Mouse (Mus musculus) cerebellum, adult 9-11 months (tissue): ENCODE measurements around the gene Dock4.

Source experiments
- DNase-seq: peaks from one replicate; pipeline ENCODE4 v3.0.0; 2022

Gene Dock4

DNA sequence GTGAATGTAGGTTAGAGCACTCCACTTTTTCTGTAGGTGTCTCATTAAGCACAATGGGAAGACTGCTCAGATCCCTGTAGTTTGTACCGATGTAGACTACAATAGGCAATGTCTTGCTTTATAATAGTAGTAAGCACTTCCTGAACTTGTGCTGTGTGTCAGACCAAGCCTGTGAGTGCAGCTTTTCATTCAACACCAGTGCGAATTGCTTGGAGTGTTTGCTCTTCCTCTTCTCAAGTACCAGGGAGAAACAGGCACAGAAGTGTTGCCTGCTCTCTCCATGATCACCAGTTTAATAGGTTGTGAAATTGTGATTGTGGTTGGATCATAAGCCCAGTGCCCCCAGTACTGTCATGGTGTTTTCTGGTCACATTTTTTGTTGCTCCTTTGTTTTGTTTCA is 18.1 kb downstream of the Dock4 start:
- DNase-seq, result no peak

DNA sequence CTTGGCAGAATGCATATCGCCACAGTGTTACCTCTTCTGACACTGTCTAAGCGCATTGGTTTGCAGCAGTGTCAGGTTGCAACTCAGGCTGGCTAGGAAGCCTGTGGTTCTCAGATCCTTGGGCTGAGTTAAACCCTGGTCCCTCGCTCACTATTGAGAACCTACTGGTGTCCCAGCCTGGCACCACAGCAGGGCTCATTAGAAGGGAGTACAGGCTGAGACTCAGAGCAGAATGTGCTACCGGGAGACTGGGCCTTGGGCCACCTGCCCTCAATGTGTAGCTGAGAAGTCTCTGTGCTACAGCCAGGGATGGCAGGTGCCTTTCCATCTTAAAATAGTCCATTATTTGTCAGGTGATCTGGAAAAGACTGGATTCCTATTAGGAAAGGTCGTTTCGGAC is 18.5 kb downstream of the Dock4 start:
- peak; percentile 97 for DNase-seq

DNA sequence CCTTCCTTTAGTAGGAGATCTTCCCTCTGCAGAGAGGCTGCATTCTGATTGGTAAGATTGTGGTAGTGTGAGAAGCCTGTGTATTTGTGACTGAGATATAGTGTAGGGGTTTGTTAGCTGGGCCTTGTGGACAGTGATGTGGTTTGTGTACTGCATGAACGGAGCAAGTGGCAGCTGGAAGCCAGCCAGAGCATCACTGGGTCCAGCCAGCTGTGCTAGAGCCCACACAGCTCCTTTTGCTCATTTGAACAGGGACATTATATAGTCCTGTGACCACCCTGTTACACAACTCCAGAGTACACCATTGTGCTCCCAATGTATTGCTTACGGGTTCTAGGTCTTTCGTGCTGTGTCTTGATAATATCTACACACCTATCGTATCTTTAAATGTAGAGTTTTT is 22.5 kb downstream of the Dock4 start:
- DNase-seq, result no peak

DNA sequence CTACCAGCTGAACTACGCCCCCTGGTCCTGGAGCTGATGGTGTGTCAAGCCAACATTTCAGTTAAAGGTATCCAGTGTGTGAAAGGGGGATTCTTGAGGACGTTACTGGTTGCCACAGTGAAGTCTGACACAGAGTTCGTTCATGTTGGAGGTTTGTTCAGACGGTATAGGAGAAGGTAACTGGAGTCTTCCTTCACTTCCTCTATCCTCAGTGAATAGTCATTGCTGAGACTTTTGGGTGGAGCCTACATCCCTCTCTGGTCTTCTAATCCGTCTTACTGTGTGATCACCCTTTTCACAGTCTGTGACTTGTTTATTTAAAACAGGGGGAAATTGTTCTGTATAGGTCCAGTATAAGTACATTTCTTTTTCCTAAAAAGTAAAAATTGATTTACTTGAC is 23.3 kb downstream of the Dock4 start:
- no peak for DNase-seq

DNA sequence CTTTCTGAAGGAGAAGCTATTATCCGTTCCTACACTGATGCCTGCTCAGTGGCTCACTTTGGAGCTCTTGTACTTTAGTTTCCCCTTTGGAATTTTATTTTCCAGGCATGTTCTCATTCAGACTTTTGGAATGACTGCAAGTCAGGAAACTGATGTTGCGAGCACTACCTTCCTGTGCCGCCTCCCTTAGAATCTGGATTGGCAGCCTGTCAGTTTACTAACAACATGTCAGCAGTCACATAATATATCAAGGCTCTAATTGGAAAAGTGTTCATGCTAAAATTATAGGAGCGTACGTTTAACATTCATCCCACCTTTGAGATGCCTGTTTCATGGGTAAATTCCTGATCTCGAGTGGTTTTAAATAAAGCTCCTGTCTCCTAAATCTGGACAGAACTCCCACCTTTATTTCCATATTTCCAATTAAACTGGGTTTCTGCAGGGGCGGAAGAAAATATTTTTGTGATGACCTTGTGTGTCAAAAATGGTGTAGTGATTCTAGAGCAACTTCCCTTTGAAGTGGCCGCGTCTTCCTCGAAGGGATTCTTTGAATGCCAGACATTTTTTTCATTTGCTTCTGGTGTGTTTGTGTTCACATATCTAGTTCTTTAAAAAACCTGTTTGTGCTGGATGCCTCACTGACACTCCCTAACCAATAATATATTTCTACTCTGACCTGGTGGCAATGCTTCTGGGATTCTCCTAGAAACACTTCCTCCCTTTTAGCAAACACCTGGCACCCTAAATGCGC is 26.1 kb downstream of the Dock4 start:
- no peak for DNase-seq

DNA sequence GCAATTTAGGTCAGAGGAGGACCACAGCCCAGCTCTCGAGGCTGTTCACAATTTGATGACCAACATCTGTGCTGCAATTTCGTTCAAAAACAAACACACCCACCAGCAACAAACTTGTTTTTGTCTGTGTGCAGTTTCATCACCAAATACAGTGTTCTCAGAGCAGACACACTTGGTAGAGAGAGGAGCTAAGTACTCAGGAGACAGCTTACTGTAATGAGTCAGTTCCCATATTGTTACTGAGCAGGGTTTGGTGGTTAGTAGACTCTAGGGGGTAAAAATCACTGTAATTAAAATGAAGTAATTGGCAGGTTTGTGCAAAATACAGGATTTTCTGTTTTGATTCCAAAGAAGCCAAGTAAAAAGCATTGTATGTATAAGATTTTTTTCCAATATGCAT is 28.0 kb downstream of the Dock4 start:
- DNase-seq, result no peak

DNA sequence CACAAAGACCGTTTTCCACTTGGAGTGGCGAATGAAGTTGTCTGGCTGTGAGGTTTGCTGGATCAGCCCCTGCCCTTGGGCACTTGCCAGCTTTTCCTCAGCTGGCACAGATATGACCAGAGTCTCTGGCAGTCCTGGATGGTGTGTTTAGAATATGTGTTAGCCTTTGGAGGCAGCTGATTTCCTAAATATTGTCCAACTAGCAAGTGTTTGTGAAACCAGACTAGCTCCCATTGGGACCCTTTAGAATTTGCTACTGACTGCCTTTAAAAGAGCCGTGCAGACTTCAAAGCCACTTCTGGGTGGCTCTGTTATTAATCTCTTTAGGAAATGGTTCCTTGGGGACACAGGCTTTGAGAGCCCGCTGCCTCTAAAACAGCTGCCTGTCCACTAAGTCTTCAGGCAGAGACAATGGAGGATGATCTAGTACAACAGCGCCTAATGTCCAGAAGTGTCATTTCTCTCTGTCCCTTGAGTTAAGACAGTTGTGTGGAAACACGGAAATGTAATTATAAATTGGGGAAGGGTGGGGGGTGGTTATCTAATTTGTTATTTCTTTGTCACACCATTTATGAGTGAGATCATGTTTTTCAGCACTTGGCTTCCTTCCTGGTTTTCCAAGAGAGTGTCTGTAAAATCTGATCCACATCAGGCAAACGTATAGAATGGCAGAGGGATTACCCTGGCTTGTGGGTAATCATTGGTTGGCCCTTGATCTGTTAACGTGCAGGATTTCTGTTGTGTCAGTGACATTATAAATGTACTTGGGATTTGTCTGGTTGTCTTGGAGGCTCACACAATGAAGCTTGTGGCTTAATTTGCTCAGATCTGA is 32.1 kb downstream of the Dock4 start:
- DNase-seq, result no peak

DNA sequence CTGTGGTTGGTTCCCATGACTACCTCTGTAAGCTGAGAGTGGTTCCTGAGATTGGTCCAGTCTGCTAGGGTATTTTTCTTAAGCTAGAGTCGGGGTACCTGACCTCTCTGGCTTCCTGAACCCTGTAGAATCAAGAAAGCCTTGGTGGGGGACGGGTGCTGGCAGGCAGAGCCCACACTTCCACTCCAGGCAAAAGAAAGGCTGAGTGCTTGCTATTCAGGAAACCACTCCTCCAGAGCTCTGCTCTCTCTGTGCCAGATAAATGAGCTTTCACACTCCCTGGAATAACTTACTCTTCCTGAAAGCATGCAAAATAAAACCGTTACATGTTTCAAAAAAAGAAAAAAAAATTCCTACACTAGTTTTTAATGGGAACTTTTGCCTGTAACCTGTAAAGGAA is 38.5 kb downstream of the Dock4 start:
- no peak for DNase-seq

DNA sequence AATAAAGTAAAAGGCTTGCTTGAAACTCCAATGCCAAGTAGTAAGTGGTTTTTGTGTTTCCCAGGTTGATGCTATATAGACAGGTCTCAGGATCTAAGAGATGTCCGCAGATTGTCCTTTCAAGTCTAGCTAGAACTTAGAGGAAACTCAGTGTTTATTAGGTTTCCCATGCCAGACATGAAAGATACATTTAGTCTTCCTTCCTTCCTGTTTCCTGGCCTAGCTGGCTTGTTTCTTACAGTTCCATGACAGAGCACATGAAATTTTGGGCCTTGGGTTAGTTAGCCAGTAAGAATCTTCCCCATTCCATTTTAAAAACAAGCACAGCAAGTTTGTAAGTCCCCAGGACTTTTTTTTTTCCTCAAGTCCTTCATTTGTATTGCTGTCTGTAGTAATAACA is 39.5 kb downstream of the Dock4 start:
- no peak for DNase-seq

DNA sequence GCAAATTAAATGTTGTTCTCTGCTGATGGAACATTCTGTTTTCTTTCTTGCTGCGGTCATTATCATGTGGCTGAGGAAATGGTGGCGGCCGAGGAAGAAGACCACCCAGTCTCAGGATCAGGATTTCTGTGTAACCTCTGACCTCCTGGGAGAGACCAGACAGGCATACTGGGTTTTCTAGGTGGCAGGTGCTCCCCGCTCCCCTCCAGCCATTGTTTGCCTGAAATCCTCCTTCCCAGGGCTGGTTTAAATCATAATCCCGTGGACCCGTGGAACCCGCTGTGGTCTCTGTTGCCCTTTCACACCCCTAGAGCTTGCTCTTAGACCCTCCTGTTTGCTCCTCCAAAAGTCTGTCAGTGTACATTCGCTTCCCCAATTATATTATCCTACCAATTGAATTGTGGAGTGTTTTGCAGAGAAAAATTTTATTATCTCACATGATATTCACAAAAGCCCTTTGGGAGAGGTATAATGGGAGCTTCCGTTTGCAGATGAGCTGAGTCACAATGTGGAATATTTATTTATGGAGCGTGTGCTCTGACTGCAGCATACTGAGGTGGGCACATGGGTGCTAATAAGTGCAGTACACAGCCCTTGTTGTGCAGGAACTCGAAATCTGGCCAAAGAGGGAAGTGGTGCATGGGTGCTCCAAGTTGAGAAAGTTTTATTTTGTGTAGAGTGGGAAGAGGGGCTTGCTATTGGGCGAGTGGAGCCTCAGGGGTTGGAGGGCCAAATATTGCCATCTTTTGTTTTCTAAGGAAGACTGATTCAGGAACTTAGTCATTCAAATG is 40.5 kb downstream of the Dock4 start:
- DNase-seq, result no peak

DNA sequence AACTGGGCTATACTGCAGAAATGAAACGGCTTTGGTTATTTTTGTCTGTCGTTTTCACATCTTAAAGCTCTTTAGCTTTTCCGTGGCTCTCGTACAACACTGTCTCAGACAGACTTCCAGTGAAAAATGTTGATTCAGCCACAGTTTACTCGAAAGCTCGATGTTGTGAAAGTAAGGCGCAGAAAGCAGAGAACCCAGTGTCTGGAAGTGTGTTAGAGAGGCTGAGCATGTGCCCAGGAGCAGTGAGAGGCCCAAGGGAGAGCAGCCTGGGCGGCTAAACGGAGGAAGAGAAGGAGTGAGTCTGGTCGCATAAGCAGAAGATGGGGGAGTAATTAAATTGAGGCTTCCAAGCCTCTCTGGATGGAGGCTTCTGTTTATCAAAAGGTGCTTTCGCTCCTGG is 50.6 kb downstream of the Dock4 start:
- DNase-seq, result no peak

DNA sequence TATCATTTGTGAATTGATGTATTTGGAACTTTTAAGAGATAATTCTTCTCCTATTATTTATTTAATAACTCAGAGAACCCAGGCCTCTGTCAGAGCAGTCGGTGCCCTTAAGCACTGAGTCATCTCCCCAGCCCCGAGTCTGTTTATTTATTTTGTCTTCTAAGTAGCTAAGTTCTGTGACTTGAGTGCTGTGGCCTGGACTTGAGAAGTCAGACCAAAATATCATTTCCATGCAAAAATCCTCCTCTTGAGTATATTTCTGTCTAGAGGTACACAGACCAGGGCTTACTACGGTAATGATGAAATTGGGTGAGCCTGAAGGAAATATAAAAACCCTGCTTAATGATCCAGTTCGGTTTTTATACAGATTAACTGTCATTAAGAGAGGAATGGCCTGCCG is 52.1 kb downstream of the Dock4 start:
- no peak for DNase-seq

DNA sequence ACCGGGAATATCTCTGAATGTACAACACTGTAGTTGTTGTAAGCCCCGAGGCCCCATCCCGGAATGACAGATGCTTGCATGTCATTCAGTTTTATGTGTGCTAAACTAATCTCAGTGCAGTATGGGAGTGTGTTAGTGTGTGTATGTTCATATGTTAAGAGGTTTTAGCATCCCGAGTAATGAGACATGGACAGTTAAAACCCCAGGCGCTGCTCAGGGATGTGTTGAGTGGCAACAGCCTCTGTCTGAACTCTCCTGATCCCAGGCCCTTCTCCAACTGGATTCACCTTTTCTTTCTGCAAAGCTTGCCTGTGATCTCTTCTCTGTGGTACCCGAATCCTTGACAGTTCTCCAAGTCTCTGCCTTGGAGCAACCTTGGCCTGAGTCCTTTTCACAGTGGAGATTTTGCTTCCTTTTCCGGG is 52.5 kb downstream of the Dock4 start:
- peak; percentile 76 for DNase-seq

DNA sequence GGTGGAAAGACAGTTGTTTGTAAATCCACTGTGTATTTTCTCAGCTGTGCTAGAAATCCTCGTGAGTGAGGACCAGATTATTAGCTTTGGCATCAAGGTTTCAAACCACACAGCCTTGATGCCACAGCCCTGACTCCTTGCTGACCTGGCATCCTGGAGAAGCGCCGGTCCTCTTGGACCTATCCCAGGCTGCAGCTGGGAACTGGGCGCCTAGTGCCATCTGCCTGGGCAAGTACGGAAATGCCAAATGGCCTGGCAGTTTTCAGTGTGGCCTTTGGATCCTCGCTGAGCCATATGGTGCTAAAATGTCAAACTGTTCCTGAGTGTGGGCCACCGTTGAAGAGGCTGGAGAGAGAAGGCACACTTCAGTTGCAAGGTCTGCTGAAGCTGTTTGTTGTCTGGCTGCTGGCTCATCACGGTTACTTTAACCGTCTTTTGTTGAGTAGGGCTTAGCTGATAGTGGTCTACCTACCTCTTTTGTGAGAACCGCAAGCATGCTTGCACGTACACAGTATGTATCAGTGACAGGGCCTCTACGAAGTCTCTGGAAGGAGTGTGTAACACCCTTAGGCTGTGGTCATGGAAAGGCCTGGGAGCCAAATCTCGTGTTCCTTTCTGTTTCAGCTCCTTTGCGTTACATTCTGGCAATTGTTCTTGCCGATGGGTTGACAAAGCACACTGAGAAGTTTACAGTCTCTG is 53.3 kb downstream of the Dock4 start:
- peak; percentile 99 for DNase-seq

DNA sequence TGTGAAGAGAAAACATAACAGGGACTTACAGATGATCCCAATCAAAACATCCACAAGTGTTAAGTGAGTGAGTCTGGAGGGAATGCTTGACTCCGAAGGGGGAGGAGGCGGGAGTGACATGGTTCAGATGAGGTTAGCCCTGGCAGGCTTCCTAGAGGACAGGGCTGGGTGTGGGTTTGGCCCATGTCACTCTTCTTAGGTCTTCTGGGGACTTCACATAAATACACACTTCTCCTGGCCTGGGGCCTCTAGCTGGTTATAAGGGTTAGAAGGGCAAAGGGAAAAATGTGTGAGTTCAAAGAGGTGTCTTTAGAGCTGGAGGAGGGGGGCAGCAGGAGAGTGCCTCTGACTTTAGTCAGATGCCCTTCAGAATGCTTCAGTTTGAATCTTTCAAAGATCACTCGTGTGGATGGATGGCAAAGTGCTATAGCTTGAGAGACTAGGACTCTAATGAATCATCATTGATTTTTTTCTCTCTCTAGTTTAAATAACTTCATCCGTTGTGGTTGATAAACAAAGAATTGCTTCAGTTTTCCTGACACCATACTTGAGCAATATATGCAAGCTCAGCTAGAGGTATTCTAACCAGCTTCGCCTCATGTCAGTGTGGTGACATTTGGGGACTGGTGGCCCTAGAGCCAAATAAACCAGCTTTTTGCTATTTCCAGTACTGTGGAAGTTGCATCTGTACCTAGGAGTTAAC is 54.0 kb downstream of the Dock4 start:
- DNase-seq, result peak; percentile 80

DNA sequence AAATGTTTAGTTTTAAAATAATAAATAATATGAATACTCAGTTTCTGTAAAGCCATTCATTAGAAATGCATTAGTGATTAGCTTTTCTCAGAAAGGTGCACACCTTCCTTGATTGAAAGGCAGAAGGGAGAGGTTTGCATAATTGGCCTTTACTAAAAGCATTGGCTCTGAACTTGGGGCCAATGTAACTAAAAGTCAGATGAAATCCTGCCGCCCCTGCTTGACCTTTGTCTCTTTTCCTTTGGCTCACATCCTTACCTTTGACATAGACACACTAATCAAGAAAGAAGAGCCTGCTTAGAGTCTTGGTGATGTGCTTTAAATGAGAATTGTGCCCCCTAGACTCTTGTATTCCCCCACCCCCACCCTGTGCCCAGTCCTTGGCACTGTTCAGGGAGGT is 55.4 kb downstream of the Dock4 start:
- DNase-seq, result no peak

DNA sequence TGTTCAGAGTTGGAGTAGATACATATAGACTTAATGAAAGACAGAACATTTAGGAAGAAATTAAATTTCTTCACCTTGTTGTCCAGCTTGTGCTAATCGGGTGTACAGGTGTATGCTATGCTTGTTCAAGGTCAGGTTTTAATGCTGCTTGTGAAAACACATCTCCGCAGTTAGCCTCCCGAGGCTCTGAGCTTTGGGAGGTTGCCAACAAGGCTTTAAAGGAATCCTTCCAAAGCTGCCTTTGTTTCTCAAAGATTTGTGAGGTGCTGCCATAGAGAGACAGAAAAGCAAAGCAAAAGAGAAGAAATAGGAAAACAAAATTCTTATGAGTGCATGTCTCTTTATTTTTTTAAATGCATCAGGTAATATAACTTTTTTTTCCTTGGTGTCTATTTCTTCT is 57.8 kb downstream of the Dock4 start:
- no peak for DNase-seq

DNA sequence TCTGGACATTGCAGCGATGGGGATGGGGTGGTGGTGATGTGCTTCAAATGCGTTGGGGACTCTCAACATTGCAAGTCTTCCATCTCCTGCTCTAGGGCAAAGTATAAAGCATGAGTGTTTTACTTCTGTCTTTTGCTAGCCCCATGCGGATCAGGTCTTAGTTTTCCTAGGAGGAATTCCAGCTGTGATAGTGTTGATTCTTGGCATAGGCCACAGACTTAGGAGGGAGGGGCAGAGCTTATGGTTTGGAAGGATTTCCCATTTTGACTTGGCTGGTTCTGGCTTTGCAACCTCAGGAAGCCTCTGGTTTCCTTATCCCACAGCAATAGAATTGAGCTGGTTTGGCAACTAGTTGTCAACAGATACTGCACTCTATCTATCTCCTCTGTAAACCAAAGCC is 58.9 kb downstream of the Dock4 start:
- DNase-seq, result no peak

DNA sequence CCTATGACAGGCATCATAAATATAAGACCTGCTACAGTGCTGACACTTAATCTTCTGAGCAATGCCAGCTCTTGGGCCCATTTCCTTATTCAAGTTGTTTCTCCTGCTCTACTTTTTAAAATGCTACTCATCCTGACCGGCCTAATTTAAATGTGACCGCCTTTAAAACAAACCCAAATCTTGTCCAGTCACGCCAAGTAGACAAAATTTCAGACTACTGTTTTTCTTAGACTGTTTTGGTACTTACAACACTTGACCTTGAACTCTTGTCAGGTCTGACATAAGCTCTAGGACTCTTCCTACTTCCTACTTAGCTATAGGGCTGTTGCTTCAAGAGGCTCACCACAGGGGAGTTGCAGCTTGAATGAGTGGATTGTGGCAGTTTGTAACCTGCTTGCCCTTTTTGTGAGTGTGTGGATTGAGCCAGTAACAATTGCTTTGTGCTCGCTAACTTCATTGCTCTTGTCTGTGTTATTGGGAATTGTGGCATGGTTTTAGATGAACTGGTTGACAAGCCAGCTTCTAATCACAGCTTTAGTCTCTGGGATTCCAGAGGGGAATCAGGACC is 62.2 kb downstream of the Dock4 start:
- no peak for DNase-seq

DNA sequence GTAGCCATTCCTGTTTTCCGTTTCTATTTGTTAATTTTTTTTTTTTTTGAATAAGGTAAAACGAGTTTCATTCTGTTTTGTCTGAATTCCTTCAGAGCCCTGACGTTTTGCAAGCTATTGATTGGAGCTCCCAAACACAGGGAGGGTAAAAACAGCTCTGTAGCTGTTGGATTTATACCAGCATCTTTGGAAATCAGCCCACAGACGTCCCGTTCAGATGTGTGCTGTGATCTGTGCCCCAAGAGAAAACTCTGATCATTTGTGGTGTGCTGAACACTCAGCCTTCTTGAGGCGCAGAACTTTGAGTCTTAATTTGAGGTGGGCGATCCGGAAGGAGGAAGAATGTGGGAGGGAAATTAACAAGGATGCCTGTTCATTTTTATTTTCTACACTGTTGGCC is 62.7 kb downstream of the Dock4 start:
- no peak for DNase-seq

DNA sequence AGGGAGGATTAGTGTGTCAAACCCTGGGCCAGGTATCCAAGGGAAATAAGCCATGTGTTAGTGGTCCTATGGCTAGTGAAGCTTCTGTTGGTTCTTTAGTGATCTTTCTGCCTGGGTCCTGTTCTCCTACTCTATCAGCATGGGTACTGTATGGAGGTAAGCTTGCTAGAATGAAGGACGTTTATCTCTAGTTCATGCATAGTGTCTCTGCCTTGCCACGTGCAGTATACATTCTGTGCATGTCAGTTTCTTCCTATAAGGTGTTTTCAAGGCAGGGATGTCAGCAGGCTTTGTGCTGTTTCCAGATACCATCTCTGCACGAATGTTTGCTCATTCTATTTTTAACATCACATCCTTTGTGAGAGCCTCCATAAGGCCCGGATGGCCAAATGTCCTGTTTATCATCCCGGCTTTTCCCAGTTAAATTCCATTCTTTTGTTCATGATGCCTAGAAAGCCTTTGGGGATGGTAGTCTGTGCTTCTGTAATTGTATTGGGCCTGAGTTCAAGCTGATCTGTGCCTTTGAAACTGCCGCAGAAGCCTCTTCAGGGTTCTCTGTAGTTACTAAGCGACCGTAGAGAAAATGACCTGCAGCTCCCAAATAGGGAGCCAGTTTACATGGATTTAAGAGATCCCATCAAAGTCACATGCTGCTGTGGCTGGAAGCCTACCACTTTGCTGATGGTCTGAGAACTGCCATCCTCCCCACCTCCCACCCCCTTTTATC is 66.1 kb downstream of the Dock4 start:
- no peak for DNase-seq

DNA sequence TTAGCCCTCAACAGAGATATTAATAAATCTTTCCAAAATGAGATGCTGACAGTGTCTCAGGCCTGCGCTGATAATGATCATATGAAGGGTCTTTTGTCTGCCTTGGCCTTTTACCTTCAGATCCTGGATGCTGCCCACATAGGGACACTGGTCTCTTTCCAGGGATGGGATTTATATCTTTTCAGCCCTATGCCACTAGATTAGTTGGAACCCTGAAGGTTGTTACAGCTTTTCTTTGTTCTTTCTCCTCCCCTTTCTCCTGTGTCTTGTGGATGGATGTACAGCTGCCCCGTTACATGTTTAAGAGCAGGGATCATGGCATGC is 66.6 kb downstream of the Dock4 start:
- no peak for DNase-seq
